Mouse (Mus musculus) thymus, postnatal 25 days (tissue): ENCODE results near the gene B4galt7.
"Not testable (repeated sequence)": the region's sequence is repeated elsewhere in the genome, so short reads cannot be mapped to it uniquely, and the experiment has no call there.

Experiments
- DNase-seq: peaks from one replicate; pipeline ENCODE4 v3.0.0; 2022

Gene B4galt7

GRCm38 (mm10) chr13:55599566-55600540 lies at the start of gene B4galt7:
B4galt7 (plus strand) TSS chr13:55599896.
- peak; percentile 80 for DNase-seq

GRCm38 (mm10) chr13:55555921-55556320 lies 43.8 kb upstream of the B4galt7 start:
- DNase-seq: no peak

GRCm38 (mm10) chr13:55557499-55557898 lies 42.2 kb upstream of the B4galt7 start:
- no peak for DNase-seq

- no peak for DNase-seq
Measured at GRCm38 (mm10) chr13:55563266-55563879, 36.3 kb upstream of the B4galt7 start.

GRCm38 (mm10) chr13:55567001-55567400 lies 32.7 kb upstream of the B4galt7 start:
- no peak for DNase-seq

GRCm38 (mm10) chr13:55567949-55568348 lies 31.7 kb upstream of the B4galt7 start:
- no peak for DNase-seq

GRCm38 (mm10) chr13:55568524-55568923 lies 31.2 kb upstream of the B4galt7 start:
- DNase-seq: not testable (repeated sequence)

- DNase-seq: peak; percentile 44
Measured at GRCm38 (mm10) chr13:55569726-55570285, 29.9 kb upstream of the B4galt7 start.

- DNase-seq: peak; percentile 67
Measured at GRCm38 (mm10) chr13:55570286-55570973, 29.3 kb upstream of the B4galt7 start.

GRCm38 (mm10) chr13:55571027-55571751 lies 28.5 kb upstream of the B4galt7 start, which contains the start of gene Fam193b:
Fam193b (minus strand) TSS chr13:55571120.
- peak; percentile 94 for DNase-seq

GRCm38 (mm10) chr13:55571977-55572376 lies 27.7 kb upstream of the B4galt7 start:
- no peak for DNase-seq

GRCm38 (mm10) chr13:55573432-55573831 lies 26.3 kb upstream of the B4galt7 start, which contains the start of gene Tmed9:
Tmed9 (plus strand) TSS chr13:55573732.
- no peak for DNase-seq

- DNase-seq: no peak
Measured at GRCm38 (mm10) chr13:55574321-55574720, 25.4 kb upstream of the B4galt7 start.

- DNase-seq: no peak
Measured at GRCm38 (mm10) chr13:55575932-55576331, 23.8 kb upstream of the B4galt7 start.

- DNase-seq: not testable (repeated sequence)
Measured at GRCm38 (mm10) chr13:55576872-55577271, 22.8 kb upstream of the B4galt7 start.

GRCm38 (mm10) chr13:55578086-55578485 lies 21.6 kb upstream of the B4galt7 start:
- no peak for DNase-seq

GRCm38 (mm10) chr13:55591961-55592490 lies 7.7 kb upstream of the B4galt7 start:
- no peak for DNase-seq

GRCm38 (mm10) chr13:55592512-55593253 lies 7.0 kb upstream of the B4galt7 start:
- peak; percentile 98 for DNase-seq

- no peak for DNase-seq
Measured at GRCm38 (mm10) chr13:55593254-55593747, 6.4 kb upstream of the B4galt7 start.

GRCm38 (mm10) chr13:55595375-55595774 lies 4.3 kb upstream of the B4galt7 start:
- no peak for DNase-seq

- DNase-seq: no peak
Measured at GRCm38 (mm10) chr13:55596802-55597201, 2.9 kb upstream of the B4galt7 start.
